Mouse (Mus musculus) c-Kit-positive CD71-positive TER-119-positive erythroid progenitor cells, embryonic 14.5 days (primary cell): Measurements from ENCODE around the gene Epha4.

ENCODE experiments used
- DNase-seq: peaks from one replicate; pipeline ENCODE4 v3.0.0-alpha.2; 2013; ENCODE audit warnings: low spot score

Epha4 gene

DNA sequence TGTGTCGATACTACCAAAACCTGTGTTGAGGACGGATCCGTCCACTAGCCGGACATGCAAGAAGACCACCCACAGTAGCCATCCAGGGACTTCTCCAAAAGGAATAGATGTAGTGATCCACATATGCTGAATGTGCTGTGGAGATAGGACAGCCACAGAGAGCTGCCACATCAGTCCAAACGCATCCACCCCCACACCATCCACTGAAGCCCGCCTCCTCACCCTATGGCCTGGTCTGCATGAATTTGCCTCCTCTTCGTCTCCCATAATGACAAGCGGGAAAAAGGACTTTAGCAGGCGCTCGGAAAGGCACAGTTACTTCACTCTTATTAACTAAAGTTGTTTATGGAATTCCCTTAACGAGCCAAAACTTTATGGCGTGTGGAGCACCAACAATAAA lies 68.5 kb downstream of the Epha4 start:
- DNase-seq = no peak

GRCm38 (mm10) chr1:77444648-77445047 lies 70.2 kb downstream of the Epha4 start:
- DNase-seq = no peak

GRCm38 (mm10) chr1:77441987-77442386 lies 72.9 kb downstream of the Epha4 start:
- no peak for DNase-seq

- DNase-seq = no peak
These were observed 73.5 kb downstream of the Epha4 start for GRCm38 (mm10) chr1:77441401-77441800.

GRCm38 (mm10) chr1:77440512-77440911 lies 74.4 kb downstream of the Epha4 start:
- no peak for DNase-seq

DNA sequence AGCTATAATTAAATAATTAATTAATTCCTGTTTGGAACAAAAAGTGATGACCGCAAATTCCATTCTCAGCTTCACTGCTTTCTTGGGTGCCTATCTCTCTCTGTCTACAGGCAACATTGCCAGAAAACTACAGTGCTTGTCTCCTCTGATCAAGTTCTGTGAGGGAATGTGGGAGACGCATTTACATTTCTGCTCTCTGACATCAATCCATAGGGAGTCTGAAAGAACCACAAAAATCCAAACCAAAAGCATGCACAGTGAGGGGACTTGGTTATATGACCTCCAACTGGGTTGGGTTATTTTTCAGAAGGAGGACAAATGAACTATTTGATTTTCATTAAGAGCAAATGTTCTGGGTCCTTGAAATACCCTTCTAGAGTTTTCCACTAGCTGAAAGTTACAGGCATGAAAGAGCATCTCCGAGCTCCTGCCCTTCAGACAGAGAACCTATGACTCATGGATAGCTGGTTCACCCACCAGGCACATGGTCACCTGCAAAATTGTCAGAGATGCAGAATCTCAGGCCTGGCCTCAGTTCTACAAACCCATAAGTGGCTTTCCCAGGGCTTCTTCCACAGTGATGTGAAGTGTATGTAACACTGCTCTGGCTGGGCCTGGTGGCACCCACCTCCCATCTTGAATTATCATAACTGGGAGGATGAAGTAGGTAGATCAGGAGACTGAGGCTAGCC lies 75.4 kb downstream of the Epha4 start:
- DNase-seq = no peak

DNA sequence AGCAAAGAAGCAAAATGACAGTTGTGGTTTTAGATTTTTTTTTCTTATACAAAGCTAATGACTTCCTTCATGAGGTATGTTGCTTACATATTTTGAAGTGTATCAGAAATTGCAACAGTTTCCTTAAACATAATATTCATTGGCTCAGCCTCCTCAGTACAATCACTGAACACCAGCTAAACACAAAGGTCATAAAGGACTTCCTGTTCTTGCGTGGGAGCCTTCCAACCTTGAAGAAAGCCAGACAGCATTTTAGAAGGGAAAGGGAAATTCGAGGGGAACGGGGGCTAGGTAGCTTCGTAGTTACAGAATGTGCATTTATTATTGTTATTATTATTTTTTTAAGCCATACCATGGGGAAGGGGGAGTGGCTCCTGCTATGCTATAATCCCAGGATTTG lies 76.2 kb downstream of the Epha4 start:
- DNase-seq = no peak

GRCm38 (mm10) chr1:77437881-77438610 lies 76.8 kb downstream of the Epha4 start:
- DNase-seq = no peak

DNA sequence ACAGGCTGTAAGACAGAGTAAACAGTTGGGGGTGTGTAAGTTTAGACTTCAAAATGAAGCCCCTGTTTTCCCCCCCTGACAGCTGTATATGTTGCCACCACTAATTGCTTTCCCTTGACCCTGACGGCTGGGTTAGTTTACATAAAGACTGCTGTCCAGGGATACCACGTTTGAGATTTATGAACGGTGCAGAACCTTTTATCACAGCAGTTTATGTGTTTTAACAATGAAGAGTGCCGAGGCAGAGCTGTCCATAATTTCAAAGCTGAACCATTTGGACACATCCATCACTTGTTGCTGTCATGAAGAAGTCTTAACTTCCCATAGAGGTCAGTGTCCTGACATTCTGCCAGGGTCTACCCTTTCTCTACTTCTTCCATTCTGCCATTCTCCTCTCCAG lies 79.8 kb downstream of the Epha4 start:
- no peak for DNase-seq

GRCm38 (mm10) chr1:77433148-77433547 lies 81.7 kb downstream of the Epha4 start:
- DNase-seq = no peak

DNA sequence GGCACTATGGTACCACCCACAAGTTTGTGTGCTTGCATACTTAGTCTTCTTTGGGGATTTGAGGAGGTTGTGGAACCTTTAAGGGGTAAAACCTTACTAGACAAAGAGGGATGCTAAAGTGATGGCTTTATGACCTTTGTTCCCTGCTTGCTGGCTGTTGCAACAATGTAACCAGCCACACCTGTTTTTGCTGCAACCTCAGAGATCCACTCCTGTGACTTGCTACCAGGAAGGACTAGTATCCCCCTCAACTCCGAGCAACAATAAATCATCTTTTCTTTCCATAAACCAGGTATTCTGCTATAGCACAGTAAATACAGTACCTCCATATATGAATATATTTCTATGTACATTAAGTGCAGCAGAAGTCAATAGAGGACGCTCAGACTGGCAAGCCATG lies 82.4 kb downstream of the Epha4 start:
- no peak for DNase-seq

DNA sequence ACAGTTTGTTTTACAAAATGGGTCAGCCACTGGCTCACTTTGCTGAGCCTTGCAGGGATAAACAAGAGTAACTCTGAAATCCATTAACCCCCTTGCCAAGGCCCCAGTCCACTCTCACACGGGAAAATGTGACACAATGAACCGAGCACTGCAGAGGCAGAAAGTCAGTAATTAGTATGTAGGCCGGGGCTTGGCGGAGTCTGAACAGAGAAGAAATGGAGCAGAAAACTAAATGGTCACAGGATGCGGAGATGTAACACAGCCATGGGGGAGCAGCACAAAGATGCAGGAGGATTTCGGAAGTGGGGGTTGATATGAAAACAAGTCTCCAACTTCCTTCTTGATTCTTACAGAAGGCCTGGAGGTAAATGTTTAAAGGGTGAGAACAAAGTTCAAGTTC lies 85.7 kb downstream of the Epha4 start:
- no peak for DNase-seq

DNA sequence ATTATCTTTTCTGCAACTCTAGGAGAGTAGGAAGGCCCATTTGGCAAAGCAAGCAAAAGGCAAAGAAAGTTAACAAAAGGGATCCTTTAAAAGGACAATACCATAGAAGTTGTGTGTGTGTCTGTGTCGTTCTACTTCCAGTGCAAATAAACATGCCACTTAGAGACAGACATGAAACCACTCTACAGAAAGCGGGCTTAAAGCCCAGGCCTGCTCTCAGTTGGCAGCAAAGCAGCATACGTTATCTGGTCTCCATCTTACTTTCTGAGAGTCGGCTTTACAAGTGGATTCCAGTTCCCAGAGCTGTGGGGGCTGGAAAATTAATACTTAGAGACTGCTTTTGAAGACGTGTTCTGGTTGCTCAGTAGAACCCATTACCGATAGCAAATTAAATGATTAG lies 87.9 kb downstream of the Epha4 start:
- no peak for DNase-seq

- DNase-seq = no peak
These were observed 89.7 kb downstream of the Epha4 start for GRCm38 (mm10) chr1:77425171-77425570.

- no peak for DNase-seq
These were observed 93.8 kb downstream of the Epha4 start for GRCm38 (mm10) chr1:77421081-77421480.

GRCm38 (mm10) chr1:77420348-77420747 lies 94.5 kb downstream of the Epha4 start:
- DNase-seq = no peak

- DNase-seq = no peak
These were observed 98.0 kb downstream of the Epha4 start for GRCm38 (mm10) chr1:77416872-77417271.

GRCm38 (mm10) chr1:77412871-77413669 lies 101.8 kb downstream of the Epha4 start:
- DNase-seq = no peak

DNA sequence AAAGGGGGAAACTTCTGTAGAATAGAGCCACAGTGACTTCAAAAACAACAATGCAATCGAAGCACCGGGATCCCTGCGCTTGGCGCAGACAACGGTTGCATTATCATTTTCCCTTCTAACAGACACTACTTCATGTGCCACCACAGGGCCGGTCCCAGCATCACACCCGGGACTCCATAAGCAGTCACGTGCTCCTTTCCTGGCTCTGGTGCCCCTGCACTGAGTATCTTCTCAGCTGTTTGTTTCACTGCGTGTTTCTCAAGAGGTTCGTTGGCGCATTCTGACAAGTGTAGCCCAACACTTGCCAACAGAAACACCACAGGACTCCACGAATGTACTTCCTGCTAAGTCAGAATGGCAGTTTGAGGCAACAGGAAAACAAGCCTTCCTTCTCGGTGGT lies 102.6 kb downstream of the Epha4 start:
- no peak for DNase-seq

DNA sequence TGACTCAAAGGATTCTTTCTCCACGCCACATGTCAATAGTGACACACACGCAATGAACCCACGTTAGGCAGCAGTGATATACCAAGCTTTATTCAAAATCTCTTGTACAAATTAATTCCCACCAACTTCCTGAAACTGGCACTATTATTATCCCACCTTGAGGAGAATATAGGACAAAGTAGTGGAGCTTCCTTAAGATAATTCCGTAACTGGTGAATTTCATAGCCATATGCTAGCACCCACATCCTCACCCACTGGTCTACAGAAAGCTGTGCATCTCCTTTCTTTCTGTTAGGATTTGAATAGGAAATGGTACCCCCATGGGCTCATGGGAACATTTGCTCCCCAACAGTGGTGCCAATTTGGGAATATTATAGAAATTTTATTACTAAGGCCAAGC lies 103.7 kb downstream of the Epha4 start:
- no peak for DNase-seq

GRCm38 (mm10) chr1:77410716-77411115 lies 104.2 kb downstream of the Epha4 start:
- no peak for DNase-seq

GRCm38 (mm10) chr1:77410153-77410552 lies 104.7 kb downstream of the Epha4 start:
- no peak for DNase-seq

DNA sequence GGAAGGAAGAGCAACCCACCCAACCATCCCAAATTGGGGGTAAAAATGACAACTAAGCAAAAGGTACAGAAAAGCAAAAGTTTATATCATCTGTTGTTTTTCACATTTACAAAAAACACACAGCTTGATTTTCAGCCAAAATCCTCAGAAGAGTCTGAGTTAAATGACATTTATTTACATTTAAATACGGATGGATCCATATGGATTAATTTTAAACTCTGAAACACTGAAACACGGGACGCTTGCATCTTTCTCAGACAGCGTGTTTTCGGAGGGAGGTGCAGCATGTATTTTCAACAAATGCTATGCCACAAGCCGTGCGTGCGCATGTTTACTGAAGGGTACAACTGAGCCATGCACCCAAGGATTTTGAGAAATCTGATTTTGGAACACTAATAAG lies 105.4 kb downstream of the Epha4 start:
- no peak for DNase-seq
